Mouse (Mus musculus) urinary bladder, postnatal 14 days (tissue): ENCODE measurements around the gene Tnfaip6.

Experiments
- DNase-seq: peaks from one replicate; pipeline ENCODE4 v3.0.0; 2021; ENCODE audit warnings: low spot score

The Tnfaip6 gene

DNA sequence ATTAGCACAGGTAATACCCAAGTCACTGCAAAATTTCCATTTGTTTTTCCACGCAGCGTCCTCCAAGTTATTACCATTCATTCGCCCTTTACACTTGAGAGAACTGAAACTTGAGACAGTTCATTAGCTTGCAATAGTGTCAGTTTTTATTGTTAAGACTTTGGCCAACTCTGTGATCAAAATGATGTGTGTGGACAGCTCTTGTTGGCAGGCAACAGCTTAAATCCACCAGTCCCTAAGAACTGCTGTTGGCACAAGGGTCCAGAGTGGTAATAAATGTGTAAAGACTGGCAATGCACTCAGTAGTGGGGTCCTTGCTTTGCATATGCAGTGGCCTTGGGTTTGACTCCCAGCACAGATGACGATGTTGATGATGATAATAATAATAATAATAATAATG lies 14.5 kb downstream of the Tnfaip6 start:
- no peak for DNase-seq

DNA sequence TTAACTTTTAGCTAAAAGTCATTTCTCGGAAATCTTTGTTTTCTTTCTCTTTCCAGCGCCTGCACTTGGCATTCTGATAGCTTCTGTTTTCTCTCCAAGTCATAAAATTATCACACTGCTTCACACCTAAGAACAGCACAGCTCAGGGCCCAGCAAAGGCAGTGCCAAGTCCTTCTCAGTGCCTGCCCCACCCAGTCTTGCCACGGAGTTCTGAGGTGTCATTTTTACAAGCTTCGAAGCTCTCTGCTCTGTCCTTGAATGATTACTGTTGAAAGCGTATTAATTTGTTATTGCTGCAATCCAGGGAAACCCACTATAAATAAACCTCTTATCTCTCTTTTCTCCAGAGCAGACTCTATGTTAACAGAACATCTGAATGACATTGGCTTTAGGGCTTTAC lies 15.7 kb downstream of the Tnfaip6 start:
- DNase-seq, result peak; percentile 9

GRCm38 (mm10) chr2:52055616-52056015 lies 17.8 kb downstream of the Tnfaip6 start:
- no peak for DNase-seq

DNA sequence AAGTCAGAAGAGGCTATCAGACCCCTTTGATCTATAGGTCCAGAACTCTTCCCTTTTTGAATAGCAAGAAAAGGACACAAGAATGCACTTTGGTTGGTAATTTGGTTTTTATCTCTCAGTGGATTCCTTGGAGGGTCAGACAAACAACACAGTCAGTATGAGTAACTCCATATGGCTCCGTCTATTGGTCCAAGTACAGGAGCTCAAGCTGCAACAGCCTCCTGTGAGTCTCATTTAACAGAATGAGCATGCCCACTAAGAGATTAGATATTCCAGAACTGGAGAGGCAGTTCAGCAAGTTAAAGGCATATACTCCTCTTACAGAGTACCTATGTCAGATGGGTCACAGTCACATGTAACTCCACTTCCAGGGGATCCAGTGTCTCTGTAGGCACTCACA lies 19.3 kb downstream of the Tnfaip6 start:
- DNase-seq, result no peak

DNA sequence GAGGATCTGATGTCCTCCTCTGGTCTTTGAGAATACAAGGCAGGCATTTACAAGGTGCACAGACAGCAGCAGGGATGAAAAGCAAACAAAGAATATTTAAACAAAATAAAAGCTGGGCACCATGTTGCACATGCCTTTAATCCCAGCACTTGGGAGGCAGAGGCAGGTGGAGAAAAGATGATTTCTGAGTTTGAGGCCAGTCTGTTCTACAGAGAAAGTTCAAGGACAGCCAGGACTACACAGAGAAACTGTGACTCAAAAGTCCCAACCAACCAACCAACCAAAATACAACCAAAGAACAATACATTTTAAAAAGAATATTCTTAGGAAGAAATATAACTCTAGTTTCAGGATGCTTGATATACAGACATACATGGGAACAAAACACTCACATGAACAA lies 19.9 kb downstream of the Tnfaip6 start:
- no peak for DNase-seq

- DNase-seq, result no peak
These were observed 30.8 kb downstream of the Tnfaip6 start for GRCm38 (mm10) chr2:52068641-52069040.

DNA sequence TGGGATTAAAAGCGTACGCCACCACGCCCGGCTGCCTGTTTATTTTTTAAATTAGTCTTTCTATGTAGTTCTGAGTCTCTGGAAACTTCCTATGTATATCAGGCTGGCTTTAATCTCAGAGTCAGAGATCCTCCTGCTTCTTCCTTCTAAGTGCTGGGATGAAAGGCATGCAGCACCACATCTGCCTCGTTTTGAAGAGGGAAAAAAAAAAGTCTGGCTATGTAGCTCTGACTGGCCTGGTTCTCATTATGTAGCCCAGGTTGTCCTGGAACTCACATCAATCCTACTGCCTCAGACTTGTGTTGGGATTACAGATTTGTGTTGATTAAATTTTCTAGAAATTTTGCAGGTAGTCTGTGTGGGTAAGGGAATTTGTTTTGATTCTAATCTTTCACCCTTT lies 33.0 kb downstream of the Tnfaip6 start:
- DNase-seq, result no peak

GRCm38 (mm10) chr2:52071241-52071991 lies 33.6 kb downstream of the Tnfaip6 start:
- no peak for DNase-seq

DNA sequence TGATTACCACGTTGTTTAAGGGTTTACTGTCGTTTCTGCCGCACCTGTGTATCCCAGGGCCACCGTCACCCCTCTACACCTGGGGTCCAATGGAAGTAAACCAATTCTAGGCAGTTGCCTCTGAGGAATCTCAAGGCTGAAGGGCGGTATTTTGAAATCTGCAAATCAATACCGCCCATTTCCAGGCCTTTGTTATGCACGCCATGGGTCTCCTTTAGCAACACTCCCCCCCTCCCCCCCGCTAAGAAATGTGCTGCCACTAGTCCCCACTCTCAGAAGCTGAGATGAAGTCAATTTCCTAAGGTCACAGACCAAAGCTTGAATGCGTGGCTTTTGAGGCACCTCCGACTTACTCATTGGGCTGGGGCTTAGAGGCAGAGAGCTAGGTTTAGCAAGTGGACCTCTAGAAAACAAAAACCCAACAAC lies 34.3 kb downstream of the Tnfaip6 start:
- DNase-seq, result no peak

DNA sequence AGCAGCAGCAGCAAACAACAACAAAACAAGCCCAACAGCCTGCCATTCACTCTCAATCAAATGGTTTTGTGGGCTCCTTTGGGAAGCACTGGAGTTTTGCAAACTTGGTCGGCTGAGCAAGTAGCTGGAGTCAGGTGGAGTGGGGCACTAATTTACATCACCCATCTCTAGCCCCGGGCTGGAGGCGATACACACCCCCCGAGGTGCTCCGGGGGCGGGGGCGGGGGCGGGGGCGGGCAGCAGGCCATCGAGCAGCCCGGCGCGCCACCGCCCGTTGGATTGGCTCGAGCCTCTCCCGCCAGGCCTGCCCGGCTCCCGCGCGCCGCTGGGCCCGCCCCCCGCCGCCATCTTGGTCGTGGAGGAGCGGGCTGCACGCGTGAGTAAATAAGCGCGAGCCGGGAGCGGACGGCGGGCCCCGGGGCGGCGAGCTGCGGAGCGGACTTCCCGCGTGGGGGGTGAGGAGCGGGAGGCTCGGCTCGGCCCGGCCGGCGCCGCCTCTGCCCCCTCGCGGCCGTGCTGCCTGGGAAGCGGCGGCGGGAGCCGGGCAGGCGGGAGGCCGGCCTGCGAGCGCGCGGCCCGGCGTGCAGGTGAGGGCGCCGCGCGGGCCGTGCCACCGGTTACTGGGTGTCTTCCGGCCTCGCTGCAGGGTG lies 34.8 kb downstream of the Tnfaip6 start, which contains the start of gene Rif1:
Gene Rif1 (plus strand): TSS at position 342 of the 650 bp plus-strand sequence.
- peak; percentile 89 for DNase-seq

- DNase-seq, result no peak
These were observed 35.5 kb downstream of the Tnfaip6 start for GRCm38 (mm10) chr2:52073141-52073904.

DNA sequence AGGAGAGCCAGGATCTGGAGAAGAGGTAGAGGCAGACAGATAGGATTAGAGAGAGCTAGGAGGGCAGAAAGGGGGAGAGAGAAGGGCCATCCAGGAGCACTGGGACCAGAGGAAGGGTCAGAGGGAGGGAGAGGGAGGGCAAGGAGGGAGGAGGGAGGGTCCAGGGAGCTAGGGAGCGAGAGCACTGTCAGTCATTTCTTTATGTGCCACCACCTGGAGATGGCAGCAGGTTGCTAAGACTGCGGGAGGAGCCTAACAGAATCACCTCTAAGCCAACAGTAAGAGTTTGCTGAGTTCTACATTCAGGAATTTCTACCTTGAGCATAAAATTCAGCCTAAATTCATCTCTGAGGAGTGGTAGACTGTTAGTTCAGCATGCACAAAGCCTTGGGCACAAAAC lies 40.9 kb downstream of the Tnfaip6 start:
- no peak for DNase-seq

- no peak for DNase-seq
These were observed 46.2 kb downstream of the Tnfaip6 start for GRCm38 (mm10) chr2:52084013-52084412.

- DNase-seq, result no peak
These were observed 46.8 kb downstream of the Tnfaip6 start for GRCm38 (mm10) chr2:52084571-52084970.
